ENCODE assay signal across 9 mouse cellular contexts in the genomic region with DNA sequence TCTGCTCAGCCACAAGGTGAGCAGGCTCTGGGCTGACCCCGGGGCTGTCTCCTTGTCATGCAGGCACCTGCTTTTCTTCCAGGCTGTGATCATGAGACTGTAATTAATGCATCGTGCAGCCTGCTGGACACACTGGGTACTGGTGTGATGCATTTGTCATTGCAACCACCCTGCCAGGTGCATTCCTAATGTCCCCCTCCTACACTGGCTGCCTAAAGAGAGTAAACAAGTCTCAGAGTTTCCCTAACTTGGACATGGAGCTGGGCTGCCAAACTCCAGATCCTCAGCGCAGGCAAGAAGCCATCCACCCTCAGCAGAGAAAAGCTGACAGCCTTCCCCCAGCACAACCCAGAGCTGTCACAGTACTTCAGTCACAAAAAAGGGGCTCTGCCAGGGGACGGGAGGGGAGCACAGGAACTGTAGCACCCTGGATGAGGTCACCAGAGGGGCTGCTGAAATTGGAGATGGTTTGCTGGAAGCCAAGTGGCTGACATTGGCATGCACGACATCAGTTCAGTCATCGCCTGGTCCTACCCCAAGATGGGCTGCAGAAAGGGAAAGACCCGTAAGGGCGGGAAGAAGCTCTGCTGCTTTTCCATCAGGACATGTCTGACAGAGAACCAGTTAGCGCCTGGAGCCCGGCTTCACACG. TPM values are rescaled to one million over a fixed set of nuclear protein-coding genes. Genes with fewer than 3 reads are reported as not detected.
DNase-seq lines count a peak whose midpoint lies in the region; ATAC-seq lines count a peak whose summit lies in the region.
"Had no signal": no experiment of that assay in that cellular context is flagged by ENCODE, and none has a peak within 500 bp of the region (broad histone marks: within the 10 kb centered on the region; RNA-seq: fewer than 3 reads in every experiment).

No protein-coding gene starts in this region.

- no peak overlapping the region for H3K4me2 ChIP-seq in intestine, embryonic 14.5 days (ENCODE audit: low read length)

- peak; percentile 39 for DNase-seq in thymus, postnatal 0 days (ENCODE audit: low spot score)
- DNase-seq in thymus, postnatal 10 days (ENCODE audit: low spot score in 2 of 2) = no peak
- DNase-seq in heart, adult 18-20 months = peak; percentile 52 to 60
- DNase-seq in intestine, embryonic 14.5 days (ENCODE audit: low spot score) = no peak
- peak; percentile 40 for DNase-seq in naive thymus-derived CD4-positive, alpha-beta T cell, adult 2 months (ENCODE audit: low read depth)
- DNase-seq in cerebellum, postnatal 36 days = no peak
- DNase-seq in layer of hippocampus, adult 9-10 months (ENCODE audit: low spot score) = no peak

- no peaks in the 10 kb centered on the region for H3K9me3 ChIP-seq in intestine, embryonic 14.5 days (ENCODE audit: control insufficient read depth, low read length)
- H3K9me3 ChIP-seq: megakaryocyte, embryonic 14.5 days had no signal

- no peaks in the 10 kb centered on the region for H3K27me3 ChIP-seq in intestine, embryonic 14.5 days (replicated peaks; ENCODE audit: control insufficient read depth, insufficient read depth, low read length)
- H3K27me3 ChIP-seq: megakaryocyte, embryonic 14.5 days had no signal

- H3K27ac ChIP-seq in intestine, embryonic 14.5 days (ENCODE audit: low read depth) = peak overlapping the region; percentile 12

- 54% methylated on average over 11 of the region's 11 CpGs for WGBS in intestine, embryonic 14.5 days

- H3K4me1 ChIP-seq in intestine, embryonic 14.5 days (replicated peaks; ENCODE audit: control insufficient read depth, insufficient read depth, low read length) = peaks cover 20% of the 10 kb centered on the region

- ATAC-seq in intestine, embryonic 14.5 days (replicated peaks; ENCODE audit: low FRiP score, low TSS enrichment, low read depth) = no peak
- no peak for ATAC-seq in inflammation-experienced regulatory T-cells, adult 6 months

- H3K9ac ChIP-seq in intestine, embryonic 14.5 days (ENCODE audit: low read length) = no peak overlapping the region

- peaks cover 24% of the 10 kb centered on the region for H3K36me3 ChIP-seq in intestine, embryonic 14.5 days (ENCODE audit: control insufficient read depth, insufficient read depth, low read length)

- H3K4me3 ChIP-seq in intestine, embryonic 14.5 days (ENCODE audit: low read depth, low read length) = no peak overlapping the region
- H3K4me3 ChIP-seq: megakaryocyte, embryonic 14.5 days had no signal

RNA-seq across cellular contexts. Expression of gene Nsmce1, which starts 15.7 kb away (rescaled TPM):
- polyA plus RNA-seq in thymus, postnatal 0 days (2015; fragmentation: Nextera tagmentation; extraction: Ambion mirVana) = 191 and 200 TPM in 2 replicates
- total RNA-seq in heart, adult 18-20 months (2021) = 10 to 100 TPM; 32.3 to 35.1 TPM
- 128 and 130 TPM in 2 replicates for polyA plus RNA-seq in intestine, embryonic 14.5 days (2014; fragmentation: Nextera tagmentation; extraction: Ambion mirVana)
- 100 to 1,000 TPM in 1 of 3 experiments, 10 to 100 TPM in 2; 87.0 to 103 (median 99.4) TPM for polyA plus RNA-seq in inflammation-experienced regulatory T-cells, adult 6 months (2017; shearing (Covaris generic))

RNA-seq across cellular contexts. Expression of gene Kdm8, which starts 31.2 kb away (rescaled TPM):
- polyA plus RNA-seq in thymus, postnatal 0 days (2015; fragmentation: Nextera tagmentation; extraction: Ambion mirVana) = 12.6 and 15.1 TPM in 2 replicates
- 1 to 10 TPM; 3.6 to 5.2 TPM for total RNA-seq in heart, adult 18-20 months (2021)
- 9.9 and 13.0 TPM in 2 replicates for polyA plus RNA-seq in intestine, embryonic 14.5 days (2014; fragmentation: Nextera tagmentation; extraction: Ambion mirVana)
- polyA plus RNA-seq in inflammation-experienced regulatory T-cells, adult 6 months (2017; shearing (Covaris generic)) = 1 to 10 TPM; 2.4 to 7.3 (median 4.5) TPM

Comparison
In these comparisons a context has a peak if more than half of its experiments do, and no peak if none do; other contexts are left out.
1. DNase-seq: peak in thymus, postnatal 0 days (single experiment), heart, adult 18-20 months (2 of 2) and naive thymus-derived CD4-positive, alpha-beta T cell, adult 2 months (single experiment); none in thymus, postnatal 10 days (0 of 2), intestine, embryonic 14.5 days (single experiment), cerebellum, postnatal 36 days (0 of 2) and layer of hippocampus, adult 9-10 months (single experiment).